Mouse (Mus musculus) spleen, postnatal 10 days (tissue): ENCODE measurements around the gene Enoph1.

Experiments
- DNase-seq, 2 experiments: peaks; one replicate each; pipeline ENCODE4 v3.0.0; 2021 to 2022; ENCODE audit warnings: low spot score in 2 of 2

Enoph1 gene

DNA sequence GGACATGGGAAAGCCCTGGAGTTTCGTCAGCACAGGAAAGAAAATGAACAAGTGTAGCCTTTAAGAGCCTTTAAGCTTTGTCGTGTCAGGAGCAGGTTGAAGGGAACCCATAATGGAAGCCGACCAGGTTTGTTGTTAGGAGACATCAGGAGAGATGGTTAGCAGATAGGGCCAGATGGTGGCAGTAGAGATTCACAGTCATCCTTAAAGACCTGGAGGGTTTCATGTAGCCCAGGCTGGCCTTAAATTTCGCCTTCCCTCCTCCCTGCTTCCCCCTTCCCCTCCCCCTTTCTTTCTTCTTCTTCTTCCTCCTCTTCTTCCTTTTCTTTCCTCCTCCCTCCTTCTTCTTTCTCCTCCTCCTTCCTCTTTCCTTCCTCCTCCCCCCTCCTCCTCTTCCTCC, 34.8 kb downstream of the Enoph1 start:
- DNase-seq = no peak

DNA sequence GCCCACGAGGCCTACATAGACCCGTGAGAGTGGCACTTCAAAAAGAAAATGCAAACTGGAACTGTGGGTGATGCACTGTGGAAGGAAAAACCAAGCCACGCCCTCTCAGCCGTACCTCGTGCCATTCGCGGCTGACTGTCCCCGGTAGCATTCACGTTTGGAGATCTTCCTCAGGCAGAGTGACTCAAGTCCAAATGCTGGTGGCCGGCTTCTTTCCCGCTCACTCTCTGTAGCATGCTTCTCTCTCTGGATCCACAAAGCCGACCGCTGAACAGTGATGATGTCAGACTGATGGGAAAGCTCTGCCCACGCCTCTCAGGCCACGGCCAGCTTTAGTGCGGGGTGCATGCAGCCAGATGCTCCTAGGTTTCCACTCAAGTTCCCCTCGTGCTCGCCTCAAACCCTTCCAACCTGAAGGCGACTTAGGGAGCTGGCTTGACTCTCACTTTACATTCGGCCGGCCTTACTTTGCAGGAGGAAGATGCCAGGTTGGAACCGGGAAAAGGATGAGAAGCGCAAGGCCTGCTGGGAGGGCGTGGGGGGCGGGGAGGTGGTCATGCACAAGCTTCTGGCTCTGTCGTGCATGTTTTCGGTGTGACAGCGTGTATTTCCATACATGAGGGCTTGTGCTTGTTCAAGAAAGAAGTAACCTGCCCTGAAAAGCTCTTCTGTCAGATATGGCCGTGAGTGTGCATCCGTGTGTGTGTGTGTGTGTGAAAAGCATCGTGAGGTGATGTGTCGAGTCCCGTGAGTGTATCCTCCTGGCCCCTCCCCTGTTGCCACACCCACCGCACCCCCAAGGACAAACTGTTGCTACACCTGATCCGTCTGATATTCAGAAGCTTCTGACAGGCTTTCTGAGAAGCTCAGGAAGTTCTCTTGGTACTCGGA, 39.5 kb downstream of the Enoph1 start:
- DNase-seq = no peak

DNA sequence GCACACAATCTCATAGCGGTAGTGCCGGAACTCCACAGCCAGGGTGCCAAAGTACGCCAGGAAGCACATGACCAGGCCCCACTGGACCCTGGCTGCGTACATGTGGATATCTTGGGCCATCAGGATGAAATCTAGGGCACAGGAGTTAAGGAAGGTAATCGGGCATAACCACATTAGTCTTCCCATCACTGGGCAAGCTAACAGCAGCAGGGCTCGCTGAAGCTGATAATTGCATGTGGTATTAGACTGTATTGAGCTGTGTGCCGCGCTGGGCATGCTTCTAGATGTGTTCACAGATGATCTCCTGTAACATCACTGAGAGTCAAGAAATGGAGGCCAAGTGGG, 40.1 kb downstream of the Enoph1 start:
- DNase-seq = no peak

DNA sequence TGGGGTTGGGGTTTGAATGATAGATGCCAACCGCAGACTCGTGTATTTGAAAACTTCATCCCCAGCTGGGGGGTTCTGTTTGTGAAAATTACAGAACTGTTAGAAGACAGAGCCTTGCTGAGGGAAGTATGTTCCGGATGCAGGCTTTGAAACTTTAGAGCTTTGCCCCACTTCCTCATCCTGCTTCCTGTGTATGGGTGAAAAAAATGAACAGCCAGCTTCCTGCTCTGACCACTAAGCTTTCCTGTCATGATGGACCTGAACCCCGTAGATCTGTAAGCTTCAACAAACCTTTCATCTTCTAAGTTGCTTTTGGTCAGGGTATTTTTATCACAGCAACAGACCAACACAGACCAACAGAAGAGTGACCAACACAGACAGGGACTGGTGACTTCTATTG, 42.2 kb downstream of the Enoph1 start:
- no peak for DNase-seq

DNA sequence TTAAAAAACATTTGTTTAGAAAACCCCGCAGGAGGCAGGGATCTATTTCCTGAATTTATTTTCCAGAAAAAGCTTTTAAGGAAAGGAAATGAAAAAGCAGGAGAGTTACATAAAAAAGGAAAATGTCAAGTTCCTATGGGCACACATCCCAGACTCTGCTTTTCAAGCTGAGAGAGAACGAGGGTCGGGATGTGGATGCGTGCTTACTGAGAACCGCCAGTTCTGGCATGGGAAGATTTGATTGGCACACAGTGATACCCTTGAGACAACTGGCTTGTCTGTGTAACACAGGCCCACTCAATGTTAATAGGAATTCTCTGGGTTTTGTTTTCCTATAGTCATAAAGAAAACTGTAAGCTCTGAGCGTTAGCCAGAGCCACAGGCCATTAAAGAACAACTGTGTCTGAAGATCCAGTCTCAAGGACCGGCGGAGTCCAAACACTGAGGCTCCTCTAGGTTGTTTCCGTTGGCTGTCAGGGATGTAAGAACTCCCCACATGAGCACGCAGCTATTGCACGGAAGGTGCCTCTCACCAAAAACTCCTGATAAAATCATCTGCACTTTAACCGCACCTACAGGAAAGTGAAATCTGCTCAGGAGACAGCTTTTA, 44.3 kb downstream of the Enoph1 start:
- no peak for DNase-seq

DNA sequence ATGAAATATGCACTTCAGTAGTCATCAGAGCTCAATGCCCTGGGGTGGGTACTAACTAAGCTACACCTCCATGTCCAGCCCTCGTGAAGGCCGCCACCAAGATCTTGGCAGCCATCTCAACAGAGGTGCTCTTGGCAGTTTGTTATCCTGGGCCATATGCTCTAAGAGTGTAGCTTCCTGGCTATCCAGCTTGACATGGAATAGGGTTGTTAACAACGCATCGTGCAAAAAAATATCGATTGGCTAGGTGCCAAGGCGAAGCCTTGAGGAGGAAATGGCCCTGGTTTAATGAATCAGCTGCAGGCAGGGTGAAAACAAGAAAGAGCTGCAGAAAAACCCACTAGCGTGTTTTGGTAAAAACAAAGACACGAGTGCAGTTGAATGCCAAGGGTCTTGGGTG, 45.3 kb downstream of the Enoph1 start:
- DNase-seq = no peak

DNA sequence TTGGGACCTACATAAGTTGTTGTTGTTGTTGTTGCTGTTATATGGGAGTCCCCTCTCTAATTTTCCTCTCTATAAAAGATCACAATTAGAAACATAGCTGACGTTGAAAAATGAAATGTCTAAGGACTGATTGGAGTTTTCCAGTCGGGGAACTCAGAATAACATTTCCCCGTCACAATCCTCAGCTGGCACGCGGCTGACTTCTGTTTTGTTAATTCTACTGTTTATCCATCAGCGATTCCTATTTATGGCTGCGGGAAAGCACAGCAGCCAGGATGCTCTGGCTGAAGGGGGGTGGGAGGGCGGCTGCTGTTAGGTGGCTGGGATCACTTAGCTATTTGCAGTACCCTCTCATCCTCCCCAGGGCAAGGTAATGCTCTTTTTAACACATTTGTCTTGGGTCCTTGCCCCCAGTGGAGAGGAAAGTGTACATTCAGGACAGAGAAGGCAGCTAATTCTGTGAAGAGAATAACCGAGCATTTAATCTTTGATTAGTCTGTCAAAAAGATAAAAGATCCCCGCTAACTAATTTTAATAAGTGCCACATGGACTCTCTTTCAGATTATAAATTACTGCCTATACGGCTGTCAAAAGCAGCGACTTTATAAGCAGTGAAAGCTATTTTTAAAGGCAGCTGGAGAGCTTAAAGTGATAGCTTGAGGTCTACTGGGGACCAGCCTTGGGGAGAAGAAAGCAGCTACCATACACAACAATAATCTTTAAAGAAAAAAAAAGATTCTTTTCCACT, 50.9 kb downstream of the Enoph1 start:
- no peak for DNase-seq

DNA sequence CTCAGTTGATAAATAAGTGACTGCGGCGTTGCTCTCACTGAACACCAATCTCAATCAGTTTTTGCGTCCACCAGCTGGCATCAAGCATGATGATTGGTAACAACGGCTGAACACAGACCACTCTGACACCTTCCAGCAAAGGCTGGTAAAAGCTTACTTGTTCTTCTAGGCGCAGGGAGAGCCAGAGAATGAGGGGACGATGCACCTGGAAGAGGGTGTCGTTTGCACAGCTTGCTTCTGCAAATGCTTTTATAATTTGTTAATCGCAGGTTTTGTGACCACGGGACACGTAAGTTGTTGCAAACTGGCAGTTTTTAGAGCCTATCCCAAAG, 51.4 kb downstream of the Enoph1 start:
- no peak for DNase-seq

DNA sequence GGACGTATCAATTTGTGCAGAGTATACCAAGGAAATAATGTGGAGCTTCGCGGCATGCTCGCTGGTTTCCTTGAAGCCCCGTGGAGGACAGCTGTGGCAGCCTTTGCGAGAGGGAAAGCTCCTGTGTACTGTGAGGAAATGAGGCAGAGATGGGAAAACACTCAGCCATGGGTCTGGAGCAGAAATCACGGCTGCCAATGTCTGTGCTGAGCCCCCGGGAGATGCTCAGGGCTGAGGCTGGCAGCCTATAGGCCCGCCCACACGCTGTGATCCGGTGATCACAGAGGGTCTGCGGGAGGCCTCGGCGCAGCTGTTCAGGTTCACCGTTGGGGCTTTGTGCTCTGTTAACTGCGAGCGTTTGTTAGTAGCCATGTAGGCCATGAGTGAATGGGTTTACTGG, 51.8 kb downstream of the Enoph1 start:
- no peak for DNase-seq

DNA sequence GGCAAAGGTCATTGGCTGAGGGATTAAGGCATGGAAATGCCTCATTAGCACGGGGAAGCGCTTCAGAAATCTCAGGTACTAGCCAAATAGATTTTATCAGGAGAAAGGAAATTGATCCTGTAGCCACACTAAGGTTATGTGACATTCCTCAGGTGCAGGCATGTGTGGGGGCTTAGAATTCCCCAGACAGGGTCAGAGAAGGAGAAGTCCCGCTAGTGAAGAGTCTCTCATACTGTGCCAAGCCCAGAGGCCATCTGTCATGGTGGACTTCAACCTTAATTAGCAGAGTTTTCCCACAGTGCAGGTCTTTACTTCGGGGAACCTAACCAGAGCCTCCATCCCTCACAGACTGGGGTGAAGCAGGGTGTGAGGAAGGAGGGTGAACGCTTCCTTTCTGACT, 57.2 kb downstream of the Enoph1 start:
- no peak for DNase-seq

DNA sequence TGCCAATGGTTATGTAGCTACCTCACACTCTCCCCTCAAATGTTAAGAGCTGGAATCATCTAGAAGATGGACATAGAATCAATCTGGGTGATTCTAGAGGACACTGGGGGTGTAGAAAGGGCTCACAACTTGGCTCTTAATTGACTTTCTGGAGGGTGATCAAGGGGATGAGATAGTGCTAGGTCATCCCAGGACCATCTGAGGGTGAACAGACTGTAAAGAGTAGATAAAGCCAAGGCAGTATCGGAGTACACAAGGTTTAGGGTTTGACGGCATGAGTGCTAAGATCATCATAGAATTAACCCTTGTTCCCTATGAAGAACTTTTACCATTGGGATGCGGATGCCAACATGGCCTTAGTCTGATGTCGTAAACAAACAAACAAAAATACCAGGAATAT, 58.2 kb downstream of the Enoph1 start:
- no peak for DNase-seq

DNA sequence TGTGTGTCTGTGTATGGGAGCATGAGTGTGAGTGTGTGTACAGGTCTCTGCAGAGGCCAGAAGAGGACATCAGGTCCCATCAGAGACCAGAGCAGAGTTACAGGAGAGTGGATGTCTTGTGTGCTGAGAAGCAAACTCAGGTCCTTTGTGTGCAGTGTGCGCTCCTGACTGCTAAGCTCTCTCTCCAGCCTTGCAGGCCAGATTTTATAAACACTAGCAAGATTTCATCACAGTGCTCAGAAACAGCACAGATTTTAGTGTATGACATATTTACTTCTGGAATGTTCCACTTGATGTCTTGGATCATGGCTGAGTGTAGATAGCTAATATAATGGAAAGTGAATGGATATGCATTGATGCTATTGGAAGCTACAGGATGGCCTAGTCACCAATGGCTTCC, 62.6 kb downstream of the Enoph1 start:
- no peak for DNase-seq

DNA sequence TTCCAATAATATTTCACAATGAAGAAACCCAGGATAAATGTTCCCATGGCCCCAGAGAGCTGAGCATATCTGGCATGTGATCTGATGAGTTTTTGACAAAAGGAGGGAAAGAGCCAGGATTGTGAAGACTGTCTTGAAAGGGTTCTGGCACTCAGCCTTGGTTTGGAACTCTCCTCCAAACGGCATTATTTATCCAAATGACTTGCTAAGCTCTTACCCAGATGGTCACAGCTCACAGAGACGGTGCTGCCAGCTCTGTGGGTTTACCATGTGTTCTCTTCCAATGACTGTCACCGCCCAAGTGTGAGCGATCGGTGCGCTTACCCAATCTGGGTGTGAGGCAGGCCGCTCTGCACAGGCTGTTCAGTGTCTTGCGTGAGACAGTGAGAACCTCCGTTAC, 69.1 kb downstream of the Enoph1 start:
- no peak for DNase-seq

DNA sequence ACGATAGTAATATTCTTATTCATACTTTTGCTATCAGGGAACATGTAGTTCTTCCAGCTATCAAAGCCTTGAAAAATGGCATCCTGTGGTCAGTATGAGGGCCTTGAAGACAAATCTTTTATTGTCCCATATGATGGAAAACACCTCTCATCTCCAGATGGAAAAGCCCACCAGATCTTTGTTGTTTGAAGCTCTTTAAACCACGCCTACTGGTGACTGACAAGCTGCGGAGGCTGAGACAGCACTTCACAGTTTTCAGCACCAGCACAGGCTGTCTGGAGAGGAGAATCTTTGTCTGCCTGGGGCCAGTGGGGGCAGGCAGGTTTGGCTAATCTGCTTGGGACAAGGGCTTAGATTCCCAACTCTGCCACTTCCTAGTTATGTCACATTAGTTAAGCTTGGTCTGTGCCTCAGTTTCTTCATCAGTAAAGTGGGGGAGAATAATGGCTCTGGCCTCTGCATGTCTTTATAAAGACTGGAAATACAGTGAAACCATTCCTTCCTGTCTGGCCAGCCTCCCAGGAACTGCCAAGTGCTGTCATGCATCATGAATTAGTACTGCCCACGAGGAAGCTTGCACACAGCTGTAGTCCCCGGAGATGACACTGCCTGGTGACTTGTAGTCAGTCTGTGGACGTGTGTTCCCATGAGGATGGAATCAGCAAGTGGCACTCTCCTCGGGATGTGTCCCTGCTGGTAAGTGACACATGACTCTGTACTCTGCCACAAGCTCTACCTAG, 69.9 kb downstream of the Enoph1 start:
- DNase-seq = no peak

DNA sequence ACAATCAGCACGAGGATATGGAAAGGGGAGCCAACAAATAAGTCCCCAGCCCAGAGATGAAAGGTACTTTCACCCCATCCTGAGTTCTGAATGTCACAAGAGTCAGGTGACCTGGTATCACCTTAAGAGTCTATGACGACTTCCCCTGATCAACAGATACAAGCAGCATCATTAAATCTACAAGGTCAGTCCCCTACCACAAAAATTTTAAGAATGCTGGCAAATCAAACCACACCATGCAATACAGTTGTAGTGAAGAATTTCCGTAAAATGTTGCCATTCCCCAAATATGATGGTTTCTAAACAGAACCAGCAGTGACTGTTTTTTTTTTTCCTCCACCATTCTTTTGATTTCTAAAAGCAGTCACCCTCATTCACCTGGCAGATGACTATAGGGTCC, 70.8 kb downstream of the Enoph1 start:
- no peak for DNase-seq

DNA sequence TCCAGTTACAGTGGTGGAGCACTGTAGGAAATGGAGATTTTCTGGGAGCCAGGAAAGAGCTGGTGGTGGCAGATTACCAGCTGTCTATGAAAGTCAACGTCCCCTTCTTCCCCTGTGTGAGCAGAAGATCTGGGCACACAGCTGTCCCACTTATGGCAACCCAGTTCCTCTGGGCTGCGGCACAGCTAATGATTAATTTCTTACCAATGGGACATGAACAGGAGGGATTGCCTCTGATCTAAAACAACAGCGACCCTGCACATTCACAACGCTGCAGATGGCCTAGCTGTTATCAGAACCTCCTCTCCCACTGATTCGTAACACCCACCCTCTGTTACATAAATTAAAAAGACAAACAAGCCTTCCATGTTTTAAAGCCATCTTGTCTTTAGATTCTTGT, 73.6 kb downstream of the Enoph1 start:
- DNase-seq = no peak
